Mouse (Mus musculus) midbrain, embryonic 14.5 days (tissue): ENCODE measurements around the gene Prkn. TPM values are rescaled to one million over a fixed set of nuclear protein-coding genes. Genes with fewer than 3 reads are reported as not detected.

Source experiments
- ATAC-seq: fragments of 200-750 bp; cut with Nextera tagmentation; 2 replicates; pipeline ENCODE4 v1.8.0; 2017; ENCODE audit warnings: moderate number of reproducible peaks, moderate library complexity; ENCODE audit not compliant: low FRiP score, low TSS enrichment
- DNase-seq: peaks from one replicate; pipeline ENCODE4 v3.0.0-alpha.2; 2015
- H3K27ac ChIP-seq: fragments of 300-500 bp; sonication (generic); replicated peaks from 2 replicates; pipeline ENCODE4 v1.5.1; 2014; ENCODE audit warnings: mild to moderate bottlenecking, low read depth, low read length, moderate library complexity
- H3K27me3 ChIP-seq: fragments of 300-500 bp; sonication (generic); 2 replicates; pipeline ENCODE4 v1.6.1; 2014; ENCODE audit warnings: low read length, control low read depth, mixed read lengths; ENCODE audit not compliant: control insufficient read depth, insufficient read depth
- H3K36me3 ChIP-seq: fragments of 300-500 bp; sonication (generic); 2 replicates; pipeline ENCODE4 v1.6.1; 2014; ENCODE audit warnings: low read length, control low read depth; ENCODE audit not compliant: control insufficient read depth, insufficient read depth
- H3K4me1 ChIP-seq: fragments of 300-500 bp; sonication (generic); 2 replicates; pipeline ENCODE4 v1.6.1; 2014; ENCODE audit warnings: mild to moderate bottlenecking, antibody characterized with exemption, low read length, control low read depth; ENCODE audit not compliant: control insufficient read depth, insufficient read depth
- H3K4me2 ChIP-seq: fragments of 300-500 bp; sonication (generic); 2 replicates; pipeline ENCODE4 v1.6.1; 2014; ENCODE audit warnings: mild to moderate bottlenecking, low read length, moderate library complexity
- H3K4me3 ChIP-seq: fragments of 300-500 bp; sonication (generic); replicated peaks from 2 replicates; pipeline ENCODE4 v1.5.1; 2014; ENCODE audit warnings: low read depth, low read length
- H3K9ac ChIP-seq: fragments of 300-500 bp; sonication (generic); replicated peaks from 2 replicates; pipeline ENCODE4 v1.6.1; 2014; ENCODE audit warnings: mild to moderate bottlenecking, low read length, moderate library complexity
- H3K9me3 ChIP-seq: fragments of 300-500 bp; sonication (generic); 2 replicates; pipeline ENCODE4 v1.6.1; 2016; ENCODE audit warnings: low read length, control low read depth, mixed read lengths; ENCODE audit not compliant: control insufficient read depth
- WGBS: fragments of 180-500 bp; shearing (Covaris S2); extraction: QIAGEN DNeasy Blood & Tissue Kit; methylation state at CpG from one replicate; pipeline ENCODE4 v1.1.7; 2014; 5-methylcytosine and 5-hydroxymethylcytosine counted together
- polyA plus RNA-seq: library from polyadenylated mRNA; unstranded; fragments of >200 nt; fragmentation: Nextera tagmentation; extraction: Ambion mirVana; gene quantifications from 2 replicates; pipeline ENCODE4 v1.2.1, GENCODE M21; 2014

The Prkn gene
- polyA plus RNA-seq, 1 experiment from 2014 or later, result 4.4 TPM

DNA sequence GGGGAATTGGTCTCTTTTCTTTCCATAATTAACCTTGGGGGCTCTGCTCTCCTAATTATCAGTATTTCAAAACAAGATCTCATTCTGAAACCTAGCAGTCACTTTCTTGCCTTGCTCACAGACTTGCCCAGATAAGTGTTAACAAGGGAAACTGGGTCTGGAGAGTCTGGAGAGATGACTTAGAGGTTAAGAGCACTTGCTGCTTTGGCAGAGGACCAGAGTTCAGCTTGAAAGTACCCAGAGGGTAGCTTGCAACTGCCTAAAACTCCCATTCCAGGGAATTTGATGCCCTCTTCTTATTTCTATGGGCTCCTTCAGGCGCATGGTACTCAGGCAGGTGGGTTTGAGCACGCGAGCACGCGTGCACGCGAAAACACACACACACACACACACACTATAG, 1223.3 kb downstream of the Prkn start:
- Histone ChIP-seq H3K36me3 (no peaks in the 10 kb centered on the region), H3K4me2 (no peak overlapping the region), H3K4me3 (no peak overlapping the region), H3K27me3 (no peaks in the 10 kb centered on the region), H3K4me1 (no peaks in the 10 kb centered on the region), H3K9ac (no peak overlapping the region), H3K27ac (no peak overlapping the region), H3K9me3 (no peaks in the 10 kb centered on the region)
- WGBS, result 98% methylated on average over 7 of the region's 7 CpGs
- no peak for ATAC-seq
- no peak for DNase-seq

DNA sequence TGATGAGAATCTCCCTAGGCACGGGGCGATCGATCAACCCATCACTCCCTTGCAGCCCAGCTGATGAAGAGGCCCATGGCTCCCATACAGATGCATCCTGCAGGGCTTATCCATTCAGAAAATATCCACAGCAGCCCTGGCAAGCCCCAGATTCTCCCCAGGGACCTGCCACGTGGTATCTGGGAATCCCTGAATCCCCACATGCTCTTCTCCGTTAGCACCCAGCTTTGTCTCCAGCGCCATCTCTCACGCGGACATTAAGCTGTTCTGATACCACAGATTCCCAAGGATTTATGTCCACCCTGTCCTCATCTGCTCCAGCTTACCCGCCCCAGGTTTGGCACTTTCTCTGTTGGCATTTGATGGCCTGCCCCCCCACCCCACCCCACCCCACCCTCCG, 1225.9 kb downstream of the Prkn start:
- ATAC-seq, result no peak
- H3K9me3 ChIP-seq, result no peaks in the 10 kb centered on the region
- 69% methylated on average over 10 of the region's 10 CpGs for WGBS

DNA sequence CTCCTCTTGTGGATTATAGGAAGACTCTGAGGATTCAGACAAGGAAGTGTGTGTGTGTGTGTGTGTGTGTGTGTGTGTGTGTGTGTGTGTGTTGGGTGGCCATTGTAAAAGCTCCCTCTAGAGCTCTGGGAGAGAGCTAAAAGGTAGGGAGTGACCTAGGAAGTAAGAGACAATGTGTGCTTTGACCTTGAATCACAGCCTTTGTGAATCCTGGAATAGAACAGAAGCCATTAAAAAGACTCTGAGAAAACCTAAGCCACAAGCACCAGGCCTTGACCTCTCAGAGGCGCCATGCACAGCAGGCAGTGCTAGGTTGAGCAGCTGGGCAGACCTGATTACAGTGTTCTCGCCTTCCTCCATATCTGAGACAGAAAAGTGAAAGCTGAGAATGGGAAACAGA, 1236.6 kb downstream of the Prkn start:
- 67% methylated on average over 2 of the region's 2 CpGs for WGBS
- no peak for DNase-seq

More for the DNA sequence above, 1225.9 kb downstream of the Prkn start:
- no peak overlapping the region for H3K4me3 ChIP-seq
- H3K36me3 ChIP-seq, result no peaks in the 10 kb centered on the region
- H3K27me3 ChIP-seq, result no peaks in the 10 kb centered on the region
- no peak overlapping the region for H3K27ac ChIP-seq
- H3K4me1 ChIP-seq, result no peaks in the 10 kb centered on the region
- no peak overlapping the region for H3K4me2 ChIP-seq
- DNase-seq, result no peak
- no peak overlapping the region for H3K9ac ChIP-seq

DNA sequence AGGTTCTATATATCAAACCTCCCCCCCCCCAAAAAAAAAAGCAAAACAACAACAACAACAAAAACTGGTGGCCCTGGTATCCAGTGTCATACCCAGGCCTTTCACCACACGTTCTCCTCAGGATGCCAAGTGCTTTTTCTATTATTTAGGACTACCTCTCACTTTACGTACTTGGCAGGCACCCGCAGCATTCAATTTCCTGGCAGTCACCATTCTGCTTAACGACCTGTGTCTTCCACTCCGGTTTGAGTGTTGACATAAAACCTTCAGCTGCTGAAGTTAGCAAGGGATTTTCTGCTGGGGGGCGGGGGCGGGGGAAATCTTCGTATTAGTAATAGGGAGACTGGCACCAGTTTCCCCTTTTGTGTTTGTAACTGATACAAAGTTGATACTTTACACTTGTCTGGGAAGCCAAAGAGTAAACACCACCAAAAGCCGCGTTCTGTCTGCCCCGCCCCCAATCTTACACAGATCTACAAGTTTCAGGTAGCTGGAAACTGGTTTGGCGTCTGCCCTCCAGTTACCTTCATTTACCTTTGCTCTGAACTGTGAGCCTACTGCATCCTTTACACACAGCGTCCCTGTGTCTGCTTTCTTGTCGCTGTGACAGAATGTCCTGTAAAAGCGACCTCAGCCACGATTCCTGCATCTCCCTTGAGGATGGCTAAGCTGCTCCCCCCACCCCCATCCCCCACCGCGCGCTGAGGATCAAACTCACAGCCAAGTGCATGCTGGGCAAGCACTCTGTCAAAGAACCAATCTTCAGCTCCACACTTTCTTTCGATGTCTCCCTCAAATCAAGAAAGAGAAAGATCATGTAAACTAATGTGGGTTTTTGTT, 1240.7 kb downstream of the Prkn start:
- 55% methylated on average over 20 of the region's 20 CpGs for WGBS
- Histone ChIP-seq H3K4me1 (no peaks in the 10 kb centered on the region), H3K27me3 (no peaks in the 10 kb centered on the region), H3K36me3 (no peaks in the 10 kb centered on the region), H3K9me3 (no peaks in the 10 kb centered on the region), H3K4me3 (no peak overlapping the region), H3K9ac (no peak overlapping the region), H3K27ac (no peak overlapping the region), H3K4me2 (no peak overlapping the region)
- DNase-seq (no peak), ATAC-seq (no peak)

More for the DNA sequence above, 1236.6 kb downstream of the Prkn start:
- H3K9ac ChIP-seq, result no peak overlapping the region
- no peaks in the 10 kb centered on the region for H3K36me3 ChIP-seq
- H3K27me3 ChIP-seq, result no peaks in the 10 kb centered on the region
- H3K4me1 ChIP-seq, result no peaks in the 10 kb centered on the region
- no peak for ATAC-seq
- no peak overlapping the region for H3K27ac ChIP-seq
- H3K9me3 ChIP-seq, result no peaks in the 10 kb centered on the region
- no peak overlapping the region for H3K4me2 ChIP-seq
- H3K4me3 ChIP-seq, result no peak overlapping the region

DNA sequence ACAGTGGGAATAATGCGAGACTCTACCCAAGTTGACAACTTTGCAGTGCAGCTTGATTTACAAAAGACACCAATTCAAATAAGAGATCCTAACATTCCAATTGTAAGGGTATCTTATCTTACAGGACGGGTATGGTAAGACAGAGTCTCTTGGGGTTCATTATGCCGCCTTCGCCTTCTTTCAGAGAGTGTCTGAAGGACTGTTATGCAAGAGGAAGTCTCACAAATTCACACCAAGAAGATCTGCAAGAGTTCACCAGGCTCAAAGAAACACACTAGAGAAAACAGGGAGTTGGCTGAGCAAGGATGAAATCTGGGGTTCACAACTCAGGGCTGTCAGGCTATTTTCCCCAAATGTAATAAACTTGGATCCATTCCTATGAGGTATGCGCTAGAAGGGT, 1242.0 kb downstream of the Prkn start:
- Histone ChIP-seq H3K36me3 (no peaks in the 10 kb centered on the region), H3K4me1 (no peaks in the 10 kb centered on the region), H3K4me3 (no peak overlapping the region), H3K27ac (no peak overlapping the region), H3K9ac (no peak overlapping the region), H3K9me3 (no peaks in the 10 kb centered on the region), H3K4me2 (no peak overlapping the region), H3K27me3 (no peaks in the 10 kb centered on the region)
- WGBS, result 91% methylated on average over 5 of the region's 5 CpGs
- ATAC-seq (no peak), DNase-seq (no peak)

DNA sequence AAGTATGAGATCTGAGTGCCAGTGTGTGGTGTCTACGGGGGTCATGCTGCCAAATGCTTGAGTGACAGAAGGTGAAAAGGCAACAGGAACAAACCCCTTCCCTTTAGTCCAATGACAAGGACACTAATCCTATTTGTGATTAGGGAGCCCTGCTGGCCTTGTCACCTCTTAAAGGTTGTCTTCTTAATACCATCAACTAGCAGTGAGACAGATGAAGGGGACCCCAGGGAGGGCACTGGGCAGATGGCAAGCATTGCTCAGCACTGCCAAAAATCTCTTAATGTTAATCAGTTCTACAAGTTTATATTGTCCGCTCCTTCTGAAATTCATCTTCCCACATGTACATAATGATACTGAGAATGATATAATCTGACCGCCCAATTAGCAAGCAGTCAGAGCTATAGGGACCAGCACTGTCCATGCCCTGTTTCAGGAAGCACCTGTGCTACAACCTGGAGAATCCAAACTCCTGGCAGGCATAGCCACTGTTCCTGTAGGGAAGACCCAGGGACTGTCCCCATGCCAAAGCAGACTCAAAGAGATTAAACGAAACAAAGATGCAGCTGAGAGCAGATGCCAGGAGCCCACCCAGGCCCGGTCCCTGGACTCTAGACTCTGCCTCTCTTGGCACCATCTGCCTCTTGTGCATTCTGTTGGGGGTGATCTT, 1250.2 kb downstream of the Prkn start:
- Histone ChIP-seq H3K27me3 (no peaks in the 10 kb centered on the region), H3K27ac (no peak overlapping the region), H3K4me3 (no peak overlapping the region), H3K36me3 (no peaks in the 10 kb centered on the region), H3K4me2 (no peak overlapping the region), H3K9me3 (no peaks in the 10 kb centered on the region), H3K9ac (no peak overlapping the region), H3K4me1 (0 out of 2 replicates have a peak, but pooled peaks cover 7% of the 10 kb centered on the region)
- ATAC-seq (no peak), DNase-seq (peak; percentile 21)
- WGBS, result 48% methylated on average over 5 of the region's 5 CpGs

DNA sequence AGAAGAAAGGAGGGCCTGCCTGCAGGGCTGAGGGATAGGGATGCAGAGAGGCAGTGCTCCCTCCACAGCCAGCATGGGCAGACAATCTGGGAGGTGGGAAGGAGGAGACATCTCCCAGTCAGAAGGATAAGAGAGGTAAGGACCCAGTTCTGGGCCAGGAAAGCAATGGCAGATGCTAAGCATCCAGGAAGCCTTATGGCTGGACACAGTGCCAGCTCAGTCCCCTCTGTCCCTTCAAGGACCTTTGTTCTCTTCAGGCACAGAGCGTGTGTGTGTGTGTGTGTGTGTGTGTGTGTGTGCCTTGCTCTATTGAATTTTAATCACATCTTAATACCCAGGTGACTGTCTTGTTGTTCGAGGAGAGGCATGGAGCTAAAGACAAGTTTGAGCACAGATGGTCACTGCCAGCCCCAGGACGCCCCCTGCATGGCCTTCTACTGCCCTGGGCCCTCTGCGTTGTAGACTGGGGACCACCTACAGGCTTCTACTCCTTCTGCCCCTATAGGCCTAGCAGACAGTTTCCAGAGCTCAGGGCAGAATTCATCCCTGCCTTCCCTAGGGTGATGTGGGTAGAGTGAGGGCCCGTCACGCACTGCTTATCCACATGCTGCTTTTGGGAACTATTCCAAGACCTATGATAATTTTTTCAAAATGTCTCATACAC, 1252.8 kb downstream of the Prkn start:
- Histone ChIP-seq H3K9ac (no peak overlapping the region), H3K27ac (no peak overlapping the region), H3K9me3 (no peaks in the 10 kb centered on the region), H3K4me1 (0 out of 2 replicates have a peak, but pooled peaks cover 7% of the 10 kb centered on the region), H3K27me3 (no peaks in the 10 kb centered on the region), H3K36me3 (no peaks in the 10 kb centered on the region), H3K4me3 (no peak overlapping the region), H3K4me2 (no peak overlapping the region)
- DNase-seq (no peak), ATAC-seq (no peak)
- 45% methylated on average over 6 of the region's 6 CpGs for WGBS

DNA sequence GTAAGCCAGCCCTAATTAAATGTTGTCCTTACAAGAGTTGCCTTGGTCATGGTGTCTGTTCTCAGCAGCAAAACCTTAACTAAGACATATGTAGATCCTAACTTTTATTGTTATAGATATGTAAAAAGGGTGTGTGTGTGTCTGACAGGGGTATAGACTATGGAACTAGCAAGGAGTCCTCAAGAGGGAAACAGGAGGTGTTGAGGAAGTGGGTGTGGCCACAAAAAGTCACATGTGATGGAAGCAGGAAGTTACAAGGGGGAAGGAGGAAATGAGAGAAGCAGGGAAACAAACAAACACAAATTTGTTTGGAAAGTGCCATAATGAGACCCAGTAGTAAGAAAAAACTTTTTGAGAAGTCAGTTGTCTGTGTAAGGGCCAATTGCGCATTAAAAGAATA, 1253.8 kb downstream of the Prkn start:
- Histone ChIP-seq H3K4me2 (no peak overlapping the region), H3K9me3 (no peaks in the 10 kb centered on the region), H3K9ac (no peak overlapping the region), H3K27ac (no peak overlapping the region), H3K27me3 (no peaks in the 10 kb centered on the region), H3K4me1 (0 out of 2 replicates have a peak, but pooled peaks cover 7% of the 10 kb centered on the region), H3K36me3 (no peaks in the 10 kb centered on the region), H3K4me3 (no peak overlapping the region)
- DNase-seq, result no peak
- WGBS, result 90% methylated on average over 1 of the region's 1 CpGs
- ATAC-seq, result no peak
